Mouse (Mus musculus): Measurements from ENCODE around the gene Trim21. TPM values are rescaled to one million over a fixed set of nuclear protein-coding genes. Genes with fewer than 3 reads are reported as not detected.

Gene Trim21
- polyA plus RNA-seq, 1 experiment from 2014 or later: 0.37 TPM

GRCm38 (mm10) chr7:102549570-102549969, 15.7 kb downstream of the Trim21 start, which contains the start of gene Olfr549:
Olfr549 (plus strand) TSS chr7:102549870.
- 74% methylated on average over 3 of the region's 3 CpGs for WGBS (ENCODE audit: insufficient replicate concordance)
- Histone ChIP-seq H3K4me1 (ENCODE audit: control insufficient read depth, low read depth, low read length) (no peaks in the 10 kb centered on the region), H3K9ac (ENCODE audit: low read depth, low read length) (no peak within 1 kb of the TSS), H3K4me2 (ENCODE audit: low read depth, low read length) (no peak within 1 kb of the TSS), H3K9me3 (replicated peaks; ENCODE audit: control insufficient read depth, low read length) (no peaks in the 10 kb centered on the region), H3K4me3 (ENCODE audit: low read depth, low read length) (no peak within 1 kb of the TSS), H3K27ac (ENCODE audit: low read length) (no peak within 1 kb of the TSS), H3K36me3 (ENCODE audit: control insufficient read depth, insufficient read depth) (no peaks in the 10 kb centered on the region), H3K27me3 (ENCODE audit: control insufficient read depth, insufficient read depth, low read depth, low read length) (no peaks in the 10 kb centered on the region)
- ATAC-seq (ENCODE audit: low read depth): no peak

- Histone ChIP-seq H3K4me3 (ENCODE audit: low read depth, low read length) (no peak overlapping the region), H3K9ac (ENCODE audit: low read depth, low read length) (no peak overlapping the region), H3K4me1 (ENCODE audit: control insufficient read depth, low read depth, low read length) (no peaks in the 10 kb centered on the region), H3K9me3 (replicated peaks; ENCODE audit: control insufficient read depth, low read length) (no peaks in the 10 kb centered on the region), H3K27me3 (ENCODE audit: control insufficient read depth, insufficient read depth, low read depth, low read length) (no peaks in the 10 kb centered on the region), H3K36me3 (ENCODE audit: control insufficient read depth, insufficient read depth) (no peaks in the 10 kb centered on the region), H3K4me2 (ENCODE audit: low read depth, low read length) (no peak overlapping the region), H3K27ac (ENCODE audit: low read length) (no peak overlapping the region)
- ATAC-seq (ENCODE audit: low read depth): no peak
- WGBS (ENCODE audit: insufficient replicate concordance): 28% methylated on average over 3 of the region's 3 CpGs
These were observed 24.0 kb downstream of the Trim21 start for GRCm38 (mm10) chr7:102541251-102541650.

- Histone ChIP-seq H3K36me3 (ENCODE audit: control insufficient read depth, insufficient read depth) (no peaks in the 10 kb centered on the region), H3K4me3 (ENCODE audit: low read depth, low read length) (no peak within 1 kb of the TSS), H3K4me1 (ENCODE audit: control insufficient read depth, low read depth, low read length) (no peaks in the 10 kb centered on the region), H3K9ac (ENCODE audit: low read depth, low read length) (no peak within 1 kb of the TSS), H3K4me2 (ENCODE audit: low read depth, low read length) (no peak within 1 kb of the TSS), H3K27me3 (ENCODE audit: control insufficient read depth, insufficient read depth, low read depth, low read length) (no peaks in the 10 kb centered on the region), H3K27ac (ENCODE audit: low read length) (no peak within 1 kb of the TSS), H3K9me3 (replicated peaks; ENCODE audit: control insufficient read depth, low read length) (no peaks in the 10 kb centered on the region)
- ATAC-seq (ENCODE audit: low read depth): no peak
- WGBS (ENCODE audit: insufficient replicate concordance): 59% methylated on average over 2 of the region's 2 CpGs
These were observed 24.7 kb downstream of the Trim21 start, which contains the start of gene Olfr548-ps1 for GRCm38 (mm10) chr7:102540596-102540995. Olfr548-ps1 (plus strand) TSS chr7:102540896.

GRCm38 (mm10) chr7:102534449-102534848, 30.8 kb downstream of the Trim21 start, which contains the start of gene Olfr547:
Olfr547 (plus strand) TSS chr7:102534749.
- WGBS (ENCODE audit: insufficient replicate concordance): 50% methylated on average over 1 of the region's 1 CpGs
- H3K27me3 ChIP-seq (ENCODE audit: control insufficient read depth, insufficient read depth, low read depth, low read length): no peaks in the 10 kb centered on the region
- H3K9ac ChIP-seq (ENCODE audit: low read depth, low read length): no peak within 1 kb of the TSS
- no peak within 1 kb of the TSS for H3K4me2 ChIP-seq (ENCODE audit: low read depth, low read length)
- no peak within 1 kb of the TSS for H3K4me3 ChIP-seq (ENCODE audit: low read depth, low read length)
- H3K4me1 ChIP-seq (ENCODE audit: control insufficient read depth, low read depth, low read length): no peaks in the 10 kb centered on the region
- no peak within 1 kb of the TSS for H3K27ac ChIP-seq (ENCODE audit: low read length)
- no peak for ATAC-seq (ENCODE audit: low read depth)
- no peaks in the 10 kb centered on the region for H3K9me3 ChIP-seq (replicated peaks; ENCODE audit: control insufficient read depth, low read length)
- no peaks in the 10 kb centered on the region for H3K36me3 ChIP-seq (ENCODE audit: control insufficient read depth, insufficient read depth)

DNA sequence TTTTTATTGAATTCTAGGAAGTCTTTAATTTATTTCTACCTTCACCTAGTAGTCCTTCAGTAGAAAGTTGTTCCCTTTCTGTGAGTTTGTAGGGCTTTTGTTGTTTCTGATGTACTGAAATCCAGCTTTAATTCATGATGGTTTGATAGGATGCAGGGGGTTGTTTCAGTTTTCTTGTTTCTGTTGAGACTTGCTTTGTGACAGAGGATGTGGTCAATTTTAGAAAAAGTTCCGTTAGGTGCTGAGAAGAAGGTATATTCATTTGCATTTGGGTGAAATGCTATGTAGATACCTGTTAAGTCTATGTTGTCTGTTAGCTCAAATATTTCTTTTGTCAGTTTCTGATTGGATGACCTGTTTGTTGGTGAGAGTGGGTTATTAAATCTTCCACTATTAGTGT, 36.2 kb downstream of the Trim21 start:
- H3K9me3 ChIP-seq (replicated peaks; ENCODE audit: control insufficient read depth, low read length): no peaks in the 10 kb centered on the region
- no peak overlapping the region for H3K4me2 ChIP-seq (ENCODE audit: low read depth, low read length)
- H3K4me1 ChIP-seq (ENCODE audit: control insufficient read depth, low read depth, low read length): no peaks in the 10 kb centered on the region
- no peak overlapping the region for H3K4me3 ChIP-seq (ENCODE audit: low read depth, low read length)
- H3K36me3 ChIP-seq (ENCODE audit: control insufficient read depth, insufficient read depth): no peaks in the 10 kb centered on the region
- H3K27ac ChIP-seq (ENCODE audit: low read length): no peak overlapping the region
- ATAC-seq (ENCODE audit: low read depth): no peak
- no peaks in the 10 kb centered on the region for H3K27me3 ChIP-seq (ENCODE audit: control insufficient read depth, insufficient read depth, low read depth, low read length)
- H3K9ac ChIP-seq (ENCODE audit: low read depth, low read length): no peak overlapping the region
- WGBS (ENCODE audit: insufficient replicate concordance): 45% methylated on average over 1 of the region's 1 CpGs

GRCm38 (mm10) chr7:102517051-102517335, 48.3 kb downstream of the Trim21 start:
- H3K4me1 ChIP-seq (ENCODE audit: control insufficient read depth, low read depth, low read length): no peaks in the 10 kb centered on the region
- H3K4me3 ChIP-seq (ENCODE audit: low read depth, low read length): no peak overlapping the region
- H3K27me3 ChIP-seq (ENCODE audit: control insufficient read depth, insufficient read depth, low read depth, low read length): no peaks in the 10 kb centered on the region; the same call in 1 of the 2 replicates
- H3K9me3 ChIP-seq (replicated peaks; ENCODE audit: control insufficient read depth, low read length): no peaks in the 10 kb centered on the region
- H3K4me2 ChIP-seq (ENCODE audit: low read depth, low read length): no peak overlapping the region
- H3K9ac ChIP-seq (ENCODE audit: low read depth, low read length): no peak overlapping the region
- no peaks in the 10 kb centered on the region for H3K36me3 ChIP-seq (ENCODE audit: control insufficient read depth, insufficient read depth)
- no peak for ATAC-seq (ENCODE audit: low read depth)
- no peak overlapping the region for H3K27ac ChIP-seq (ENCODE audit: low read length)
- WGBS (ENCODE audit: insufficient replicate concordance): 60% methylated on average over 2 of the region's 2 CpGs

GRCm38 (mm10) chr7:102516261-102517050, 48.8 kb downstream of the Trim21 start:
- no peak for ATAC-seq (ENCODE audit: low read depth)
- H3K4me2 ChIP-seq (ENCODE audit: low read depth, low read length): no peak overlapping the region
- no peak overlapping the region for H3K4me3 ChIP-seq (ENCODE audit: low read depth, low read length)
- H3K27ac ChIP-seq (ENCODE audit: low read length): no peak overlapping the region
- H3K9ac ChIP-seq (ENCODE audit: low read depth, low read length): no peak overlapping the region
- no peaks in the 10 kb centered on the region for H3K9me3 ChIP-seq (replicated peaks; ENCODE audit: control insufficient read depth, low read length)
- no peaks in the 10 kb centered on the region for H3K36me3 ChIP-seq (ENCODE audit: control insufficient read depth, insufficient read depth)
- H3K4me1 ChIP-seq (ENCODE audit: control insufficient read depth, low read depth, low read length): no peaks in the 10 kb centered on the region
- 44% methylated on average over 10 of the region's 10 CpGs for WGBS (ENCODE audit: insufficient replicate concordance)
- H3K27me3 ChIP-seq (ENCODE audit: control insufficient read depth, insufficient read depth, low read depth, low read length): no peaks in the 10 kb centered on the region; the same call in 1 of the 2 replicates

DNA sequence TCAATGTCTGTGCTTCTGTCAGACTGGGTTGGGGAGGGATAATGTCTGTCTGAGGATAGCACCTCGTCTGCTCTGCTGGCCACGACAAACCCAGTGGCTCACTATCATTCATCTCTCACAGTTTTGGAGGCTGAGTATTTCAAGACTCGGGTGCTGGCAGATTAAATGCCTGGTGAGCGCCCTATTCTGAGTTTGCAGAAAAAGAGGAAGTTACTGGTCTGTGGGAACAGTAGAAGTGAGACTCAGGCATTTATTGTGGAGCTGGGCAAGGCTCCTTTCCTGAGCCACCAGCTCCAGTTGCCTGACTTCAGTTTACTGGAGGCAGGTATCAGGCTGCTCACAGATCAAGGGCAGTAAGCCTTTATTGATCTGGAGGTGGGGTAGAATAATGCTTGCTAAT, 51.1 kb downstream of the Trim21 start:
- Histone ChIP-seq H3K9me3 (replicated peaks; ENCODE audit: control insufficient read depth, low read length) (no peaks in the 10 kb centered on the region), H3K36me3 (ENCODE audit: control insufficient read depth, insufficient read depth) (no peaks in the 10 kb centered on the region), H3K27ac (ENCODE audit: low read length) (no peak overlapping the region), H3K4me1 (ENCODE audit: control insufficient read depth, low read depth, low read length) (no peaks in the 10 kb centered on the region), H3K9ac (ENCODE audit: low read depth, low read length) (no peak overlapping the region), H3K4me2 (ENCODE audit: low read depth, low read length) (no peak overlapping the region), H3K27me3 (ENCODE audit: control insufficient read depth, insufficient read depth, low read depth, low read length) (no peaks in the 10 kb centered on the region; the same call in 1 of the 2 replicates), H3K4me3 (ENCODE audit: low read depth, low read length) (no peak overlapping the region)
- 11% methylated on average over 4 of the region's 4 CpGs for WGBS (ENCODE audit: insufficient replicate concordance)
- no peak for ATAC-seq (ENCODE audit: low read depth)

- no peaks in the 10 kb centered on the region for H3K4me1 ChIP-seq (ENCODE audit: control insufficient read depth, low read depth, low read length)
- peak overlapping the region; percentile 74 for H3K4me2 ChIP-seq (ENCODE audit: low read depth, low read length)
- H3K27ac ChIP-seq (ENCODE audit: low read length): no peak overlapping the region
- H3K4me3 ChIP-seq (ENCODE audit: low read depth, low read length): peak overlapping the region; percentile 51
- H3K27me3 ChIP-seq (ENCODE audit: control insufficient read depth, insufficient read depth, low read depth, low read length): no peaks in the 10 kb centered on the region; the same call in 1 of the 2 replicates
- under 1% methylated on average over 54 of the region's 54 CpGs for WGBS (ENCODE audit: insufficient replicate concordance)
- no peaks in the 10 kb centered on the region for H3K9me3 ChIP-seq (replicated peaks; ENCODE audit: control insufficient read depth, low read length)
- peak; percentile 78 for ATAC-seq (ENCODE audit: low read depth)
- H3K9ac ChIP-seq (ENCODE audit: low read depth, low read length): peak overlapping the region; percentile 35; the same call in 1 of the 2 replicates
- no peaks in the 10 kb centered on the region for H3K36me3 ChIP-seq (ENCODE audit: control insufficient read depth, insufficient read depth)
These were observed 52.4 kb downstream of the Trim21 start for GRCm38 (mm10) chr7:102512814-102513435.
